Mouse (Mus musculus) spleen, postnatal 36 days (tissue): ENCODE data around the gene Caly.

ENCODE experiments used
- DNase-seq, 2 experiments: peaks; one replicate each; pipeline ENCODE4 v3.0.0; 2022; ENCODE audit warnings: low spot score in 2 of 2, mixed read lengths in 1 of 2

Caly gene

DNA sequence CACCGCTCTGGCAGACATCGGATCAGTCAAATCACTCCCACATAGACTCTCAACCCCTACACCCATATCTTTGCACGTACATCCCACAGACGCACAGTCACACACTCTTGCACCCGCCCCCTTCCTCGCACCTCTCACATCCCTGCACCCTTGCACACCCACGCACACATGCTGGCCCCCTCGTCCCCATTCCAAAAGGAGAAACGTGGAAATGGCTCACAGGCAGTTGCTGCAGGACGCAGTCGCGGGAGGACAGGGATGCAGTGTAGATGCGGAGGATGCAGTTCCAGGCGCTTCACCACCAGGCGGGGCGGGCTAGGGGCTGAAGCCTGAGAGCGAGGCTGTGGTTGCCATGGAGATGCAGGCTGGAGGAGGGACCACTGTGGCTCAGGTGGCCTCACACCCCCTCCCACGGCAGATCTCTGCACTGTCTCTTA is at the start of gene Caly:
Caly (minus strand) TSS at position 307 of the 437 bp plus-strand sequence.
- DNase-seq = no peak

DNA sequence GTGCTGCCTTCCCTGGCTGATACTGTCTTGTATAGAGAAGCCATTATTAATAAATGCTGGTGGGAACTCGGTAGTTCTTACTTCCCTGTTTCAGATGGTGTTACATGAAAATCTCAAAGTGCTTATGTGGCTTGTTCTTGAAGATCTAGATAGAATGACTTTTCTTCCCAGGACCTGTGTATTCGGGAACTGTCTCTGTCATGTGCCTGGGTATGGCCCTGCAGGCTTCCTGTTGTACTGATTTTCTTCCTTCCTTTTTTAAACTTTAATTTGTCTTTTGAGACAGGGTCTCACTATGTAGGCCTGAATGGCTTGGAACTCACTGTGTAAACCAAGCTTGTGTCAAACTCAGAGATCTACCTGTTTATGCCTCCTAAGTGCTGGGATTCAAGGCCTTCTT is 45.6 kb upstream of the Caly start:
- DNase-seq = no peak

DNA sequence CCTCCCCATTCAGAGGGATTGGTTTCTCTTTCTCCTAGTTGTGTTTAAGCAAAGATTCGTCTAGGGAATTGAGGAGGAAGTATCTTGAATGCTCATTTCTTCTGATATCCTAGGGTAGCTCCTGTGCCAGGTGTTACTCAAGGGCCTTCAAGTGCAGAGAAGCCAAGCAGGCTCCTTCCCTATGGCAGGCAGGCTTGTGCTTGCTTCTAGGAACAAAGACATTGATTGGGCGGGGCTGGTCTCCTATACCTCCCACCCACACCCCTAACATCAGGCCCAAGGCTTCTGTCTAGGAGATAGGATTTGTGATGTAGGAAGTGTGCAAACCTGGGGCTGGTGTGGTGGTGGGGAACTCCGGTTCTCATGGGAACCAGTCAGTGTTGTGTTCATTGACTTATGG is 44.6 kb upstream of the Caly start:
- no peak for DNase-seq

DNA sequence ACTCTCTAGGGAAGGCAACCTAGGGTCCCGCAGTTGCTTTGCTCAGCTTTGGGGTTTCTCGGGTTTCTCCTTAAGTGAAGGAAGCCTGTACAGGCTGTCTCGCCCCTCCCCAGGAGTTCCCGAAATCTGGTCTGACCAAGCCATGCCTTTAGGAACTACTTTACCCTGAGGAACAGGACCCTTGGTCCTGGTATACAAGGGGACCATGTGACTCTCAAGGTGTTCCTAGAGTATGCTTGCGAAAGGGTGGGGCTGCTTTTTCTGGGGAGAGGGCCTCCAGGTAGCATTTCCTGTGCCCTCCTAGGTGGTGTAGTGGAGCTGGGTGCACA is 43.6 kb upstream of the Caly start:
- DNase-seq = no peak

GRCm38 (mm10) chr7:140125278-140126021 is 43.1 kb upstream of the Caly start:
- DNase-seq = peak; percentile 91 to 94

- no peak for DNase-seq
Measured at GRCm38 (mm10) chr7:140124382-140124781, 42.0 kb upstream of the Caly start.

- DNase-seq = no peak
Measured at GRCm38 (mm10) chr7:140122765-140123164, 40.4 kb upstream of the Caly start.

DNA sequence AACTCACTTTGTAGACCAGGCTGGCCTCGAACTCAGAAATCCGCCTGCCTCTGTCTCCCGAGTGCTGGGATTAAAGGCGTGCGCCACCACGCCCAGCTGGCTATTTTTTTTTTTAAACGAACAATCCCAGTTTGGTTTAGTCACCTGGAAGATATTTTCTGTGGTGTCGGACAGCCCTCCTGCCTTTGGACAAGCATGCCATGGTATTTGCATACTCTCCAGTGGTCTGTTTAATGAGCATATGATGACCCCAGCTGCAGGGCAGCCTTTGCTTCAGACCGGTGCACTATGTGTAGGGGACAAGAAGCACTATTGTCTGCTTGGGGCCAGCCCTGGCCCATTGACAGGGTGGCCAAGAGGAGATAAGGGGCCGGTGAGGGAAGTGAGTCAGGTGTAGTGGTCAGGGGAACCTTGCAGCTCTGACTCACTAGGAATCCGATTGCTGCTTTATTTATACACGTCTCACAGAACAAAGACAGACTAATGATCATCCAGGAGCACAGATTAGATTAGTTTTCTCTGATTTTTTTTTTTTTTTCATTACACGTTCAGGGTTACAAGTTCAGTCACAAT is 39.1 kb upstream of the Caly start:
- no peak for DNase-seq

DNA sequence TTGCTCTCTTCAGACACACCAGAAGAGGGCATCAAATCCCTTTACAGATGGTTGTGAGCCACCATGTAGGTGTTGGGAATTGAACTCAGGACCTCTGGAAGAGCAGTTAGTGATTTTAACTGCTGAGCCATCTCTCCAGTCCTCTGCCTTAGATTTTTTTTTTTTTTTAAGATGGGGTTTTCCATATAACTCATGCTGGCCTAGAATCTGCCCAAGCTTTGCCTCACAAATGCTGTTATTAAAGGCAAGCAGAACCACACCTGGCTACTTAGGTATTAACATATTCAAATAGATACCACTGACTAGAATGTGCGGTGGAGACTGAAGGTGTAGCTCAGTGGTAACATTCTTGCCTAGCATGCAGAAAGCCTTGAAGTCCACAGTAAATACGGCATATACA is 38.1 kb upstream of the Caly start:
- DNase-seq = no peak

- peak; percentile 91 to 92 for DNase-seq
Measured at GRCm38 (mm10) chr7:140116329-140117054, 34.1 kb upstream of the Caly start, which contains the start of gene Echs1. TSS of gene Echs1 (minus strand) at chr7:140116476.

DNA sequence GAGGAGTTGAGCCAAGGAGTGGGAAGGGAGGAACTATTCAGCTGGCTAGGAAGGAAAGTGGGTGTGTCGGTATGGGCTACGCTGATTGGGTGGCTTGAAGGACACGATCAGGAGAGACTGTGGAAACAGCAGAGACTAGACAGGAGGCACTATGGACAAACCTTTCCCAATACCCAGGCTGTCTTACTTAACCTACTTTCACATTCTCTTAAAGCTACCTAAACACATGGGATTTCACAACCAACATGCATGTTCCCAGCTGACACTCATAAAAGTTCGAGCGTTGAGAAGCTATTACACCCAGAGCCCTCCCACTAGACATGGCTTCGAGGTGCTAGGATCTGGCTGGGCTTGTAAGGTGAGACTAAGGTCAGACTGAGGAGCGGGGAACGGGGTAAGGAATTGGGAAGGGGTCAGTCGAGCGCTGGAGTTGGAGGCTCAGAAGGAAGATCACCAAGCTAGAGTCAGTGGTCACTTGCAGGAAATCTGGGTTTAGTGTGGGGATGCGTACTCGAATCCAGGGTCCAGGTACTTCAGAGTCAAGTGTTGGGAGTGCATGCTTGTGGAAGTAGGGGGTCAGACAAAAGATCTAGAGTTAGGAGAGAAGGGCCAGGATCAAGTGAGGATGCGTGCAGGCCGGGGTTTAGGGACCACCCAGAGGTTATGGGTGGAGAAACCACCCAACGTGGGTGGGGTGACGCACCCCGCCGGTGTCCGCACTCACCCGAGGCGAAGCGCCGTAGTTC is 33.4 kb upstream of the Caly start, which contains the start of gene Paox:
Paox (plus strand) TSS at position 217 of the 746 bp plus-strand sequence.
- peak in 1 of 2 experiments; percentile 29 for DNase-seq

- DNase-seq = no peak
Measured at GRCm38 (mm10) chr7:140111943-140112342, 29.6 kb upstream of the Caly start.

GRCm38 (mm10) chr7:140104009-140104408 is 21.7 kb upstream of the Caly start:
- DNase-seq = no peak

DNA sequence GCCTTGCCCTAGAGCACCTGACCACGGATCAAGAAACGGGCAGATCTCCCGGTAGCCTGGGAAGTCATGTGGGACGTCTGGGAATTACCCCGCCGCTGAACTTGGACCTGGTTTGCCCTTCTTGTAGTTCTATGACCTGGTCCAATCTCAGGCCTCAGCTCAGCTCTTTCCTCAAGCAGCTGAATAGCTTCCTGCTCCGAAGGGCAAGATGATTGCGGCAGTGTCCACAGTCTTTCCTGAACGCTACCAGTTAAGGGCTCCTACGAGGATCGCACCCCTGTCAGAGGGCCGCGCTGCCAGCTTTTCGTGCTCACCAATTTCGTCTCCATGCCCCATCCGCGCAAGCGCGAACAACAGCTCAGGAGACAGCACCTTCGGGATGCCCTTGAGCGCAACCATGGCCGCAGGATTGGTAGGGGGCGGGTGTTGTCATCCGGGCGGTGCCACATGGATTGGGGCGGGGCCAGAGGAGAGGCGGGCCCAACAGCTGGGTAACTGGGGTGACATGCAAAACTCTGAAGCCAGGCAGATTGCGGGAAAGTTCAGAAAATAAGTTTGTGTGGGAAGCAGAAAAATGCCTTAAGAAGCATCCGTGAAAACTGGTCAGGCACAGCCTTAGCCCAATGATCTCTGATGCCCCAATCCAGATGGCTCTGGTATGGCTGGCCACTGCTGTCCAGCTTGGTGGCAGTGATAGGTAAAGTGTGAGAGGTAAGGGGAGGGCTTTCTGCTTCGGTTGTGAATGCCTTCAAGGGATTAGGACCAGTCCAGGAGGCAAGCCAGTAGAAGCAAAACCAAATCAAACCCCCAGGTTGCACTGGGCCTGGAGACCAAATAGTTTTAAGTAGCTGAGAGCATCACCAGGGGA is 19.9 kb upstream of the Caly start, which contains the start of gene Fuom:
Fuom (minus strand) TSS at position 449 of the 868 bp plus-strand sequence.
- peak; percentile 76 to 82 for DNase-seq

DNA sequence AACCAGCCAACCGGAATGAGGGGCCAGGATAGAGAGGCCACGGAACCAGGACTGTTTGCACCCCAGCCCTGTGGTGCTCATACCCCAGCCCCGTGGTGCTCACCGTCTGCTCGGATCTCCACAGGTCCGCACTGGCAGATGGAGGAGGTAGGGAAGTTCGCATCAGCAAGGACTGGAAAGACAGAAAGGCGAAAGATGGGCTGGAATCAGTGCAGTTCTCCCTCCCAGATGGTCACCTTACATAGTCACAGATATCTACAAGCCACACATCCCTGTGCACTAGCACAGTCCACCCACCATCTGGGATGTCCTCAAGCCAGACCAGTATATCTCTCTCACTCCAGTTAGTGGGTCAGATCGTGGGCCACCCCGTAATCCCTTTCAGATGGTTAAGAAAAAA is 19.1 kb upstream of the Caly start:
- DNase-seq = no peak

DNA sequence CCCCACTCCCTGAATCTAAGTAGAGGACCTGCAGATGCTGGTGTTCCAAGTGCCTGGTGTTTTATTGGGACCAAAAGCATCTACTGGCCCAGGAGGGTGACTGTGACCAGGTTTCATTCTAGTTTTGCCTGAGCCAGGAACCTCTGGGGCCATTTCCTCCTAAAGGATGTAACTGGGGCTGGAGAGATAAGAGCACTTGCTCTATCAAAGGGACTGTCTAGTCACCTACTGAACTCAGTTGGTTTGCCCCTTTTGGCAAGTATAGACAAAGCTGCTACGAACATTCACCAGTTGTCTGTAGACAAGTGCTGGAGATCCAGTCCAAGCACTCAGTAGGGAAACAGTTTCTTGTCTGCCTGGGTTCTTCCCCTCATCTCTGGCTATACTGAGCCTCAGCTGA is 16.1 kb upstream of the Caly start:
- no peak for DNase-seq

DNA sequence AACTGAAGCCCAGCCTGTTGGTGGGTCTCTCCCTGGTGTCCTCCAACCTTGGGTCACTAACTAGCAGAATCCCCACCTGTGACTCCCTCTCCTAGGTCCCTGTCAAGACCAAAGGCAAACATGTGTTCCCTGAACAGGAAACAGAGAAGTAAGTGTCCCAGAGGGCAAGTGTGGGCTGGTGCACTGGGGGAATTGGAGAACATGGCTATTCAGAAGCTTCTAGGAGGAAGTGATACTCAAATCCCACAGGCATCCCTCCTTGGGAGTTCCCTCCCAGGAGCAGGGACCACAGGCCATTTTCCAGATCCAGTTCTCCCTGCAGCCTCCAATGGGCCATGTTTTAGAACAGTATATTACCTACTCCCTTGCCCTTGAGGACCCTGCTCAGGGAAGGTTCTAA is 13.7 kb upstream of the Caly start:
- DNase-seq = no peak

GRCm38 (mm10) chr7:140095556-140095955 is 13.2 kb upstream of the Caly start:
- no peak for DNase-seq

DNA sequence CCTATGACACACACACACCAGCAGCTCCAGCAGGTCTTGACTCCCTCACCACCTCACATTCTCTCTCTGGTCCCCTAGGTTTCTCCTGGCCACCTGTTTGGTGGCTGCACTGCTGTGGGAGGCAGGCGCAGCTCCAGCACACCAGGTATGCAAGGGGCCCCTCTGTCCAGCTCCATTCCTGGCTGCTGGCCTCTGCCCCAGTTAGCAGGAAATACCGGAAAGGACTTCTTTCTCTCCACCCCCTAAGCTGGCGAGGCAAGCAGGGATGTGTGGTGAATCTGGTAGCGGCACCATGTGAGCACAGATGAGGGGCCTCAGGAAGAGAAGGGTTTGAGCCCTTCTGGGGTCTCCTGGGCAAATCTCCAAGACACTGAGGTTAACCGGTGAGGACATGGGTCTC is 12.6 kb upstream of the Caly start:
- DNase-seq = no peak

DNA sequence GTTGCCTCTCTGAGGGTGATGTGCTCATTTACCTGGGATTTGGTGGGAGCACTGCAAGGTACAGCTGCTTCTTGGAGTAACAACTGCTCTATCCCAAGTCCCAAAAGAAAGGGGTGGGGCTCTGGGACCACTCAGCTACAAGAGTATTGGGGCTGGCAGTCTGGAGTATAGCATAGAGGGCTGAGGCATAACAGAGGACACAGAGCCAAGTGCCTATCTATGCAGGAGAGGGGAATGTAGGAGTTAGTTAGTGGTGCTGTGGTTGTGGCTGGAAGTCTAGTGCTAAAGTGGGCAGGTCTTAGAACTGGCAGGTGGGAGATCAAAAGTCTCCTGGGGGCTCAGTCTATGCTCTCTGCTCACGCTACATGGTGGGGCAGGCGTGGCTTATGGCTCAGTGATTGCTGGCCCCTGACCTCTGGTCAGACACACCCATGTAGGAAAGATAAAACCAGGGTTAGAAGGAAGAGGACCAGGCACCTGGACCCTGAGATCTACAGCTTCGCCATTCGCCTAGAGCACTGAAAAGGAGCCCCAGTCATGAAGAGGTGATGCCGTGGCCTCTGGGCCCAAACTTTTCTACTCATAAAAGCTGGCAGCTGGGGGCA is 10.7 kb upstream of the Caly start, which contains the start of gene Prap1:
Prap1 (plus strand) TSS at position 472 of the 605 bp plus-strand sequence.
- DNase-seq = no peak
